ENCODE assay signal across 8 mouse cellular contexts in genomic region chr1:86487908-86488314, GRCm38 (mm10). TPM values are rescaled to one million over a fixed set of nuclear protein-coding genes. Genes with fewer than 3 reads are reported as not detected.
A peak's percentile ranks its signal among the peaks of the same experiment; 100 is the strongest.
DNase-seq lines count a peak whose midpoint lies in the region; ATAC-seq and TF ChIP-seq lines count a peak whose summit lies in the region.

No protein-coding gene starts in this region.

- H3K36me3 ChIP-seq in thymus, adult 2 months (ENCODE audit: control insufficient read depth, insufficient read depth, low read length): no peaks in the 10 kb centered on the region
- H3K36me3 ChIP-seq in liver, embryonic 12.5 days: no peaks in the 10 kb centered on the region
- H3K36me3 ChIP-seq in stomach, postnatal 0 days (ENCODE audit: control insufficient read depth, insufficient read depth, low read length): no peaks in the 10 kb centered on the region

- H3K27ac ChIP-seq in cerebellum, adult 2 months (ENCODE audit: insufficient read depth, low read length): peak overlapping the region; percentile 88
- peak overlapping the region; percentile 92 for H3K27ac ChIP-seq in thymus, adult 2 months (ENCODE audit: control insufficient read depth, insufficient read depth, low read length)
- H3K27ac ChIP-seq in liver, embryonic 12.5 days: peak overlapping the region; percentile 96
- peak overlapping the region; percentile 98 for H3K27ac ChIP-seq in stomach, postnatal 0 days (replicated peaks)

- H3K4me3 ChIP-seq in cerebellum, adult 2 months (replicated peaks; ENCODE audit: insufficient read depth, low read depth, low read length): peak overlapping the region; percentile 88
- peak overlapping the region; percentile 85 for H3K4me3 ChIP-seq in thymus, adult 2 months (ENCODE audit: control insufficient read depth, insufficient read depth, low read length)
- peak overlapping the region; percentile 77 for H3K4me3 ChIP-seq in liver, embryonic 12.5 days
- peak overlapping the region; percentile 66 for H3K4me3 ChIP-seq in stomach, postnatal 0 days (ENCODE audit: low read depth, low read length)

- no peaks in the 10 kb centered on the region; the same call in 1 of the 2 replicates for H3K4me1 ChIP-seq in cerebellum, adult 2 months (ENCODE audit: control insufficient read depth, insufficient read depth, low read length)
- H3K4me1 ChIP-seq in thymus, adult 2 months (replicated peaks; ENCODE audit: control insufficient read depth, insufficient read depth, low read length): peaks cover 32% of the 10 kb centered on the region
- peaks cover 48% of the 10 kb centered on the region for H3K4me1 ChIP-seq in liver, embryonic 12.5 days
- peaks cover 14% of the 10 kb centered on the region for H3K4me1 ChIP-seq in stomach, postnatal 0 days (replicated peaks; ENCODE audit: control insufficient read depth, insufficient read depth)

- no peak for TF ChIP-seq CTCF in cerebellum, adult 2 months (IDR thresholded peaks at IDR 0.05; ENCODE audit: borderline replicate concordance, insufficient read depth, low read depth, low read length)
- TF ChIP-seq CTCF in thymus, adult 2 months (IDR thresholded peaks at IDR 0.05; ENCODE audit: borderline replicate concordance, control insufficient read depth, extremely low read depth, insufficient read depth, low read length, poor library complexity): no peak
- TF ChIP-seq CTCF in stomach, postnatal 0 days (IDR thresholded peaks at IDR 0.05; ENCODE audit: low read depth): 0 out of 2 replicates have a peak, but pooled peaks have one; percentile 15

- no peaks in the 10 kb centered on the region for H3K27me3 ChIP-seq in cerebellum, adult 2 months (ENCODE audit: control insufficient read depth, insufficient read depth, low read length)
- H3K27me3 ChIP-seq in thymus, adult 2 months (ENCODE audit: control insufficient read depth, insufficient read depth, low read length): no peaks in the 10 kb centered on the region
- H3K27me3 ChIP-seq in liver, embryonic 12.5 days (replicated peaks): no peaks in the 10 kb centered on the region
- no peaks in the 10 kb centered on the region for H3K27me3 ChIP-seq in stomach, postnatal 0 days (ENCODE audit: control insufficient read depth, insufficient read depth, low read length)

- TF ChIP-seq POLR2A in cerebellum, adult 2 months (IDR thresholded peaks at IDR 0.05; ENCODE audit: borderline replicate concordance, insufficient read depth, low read length): no peak
- TF ChIP-seq POLR2A in thymus, adult 2 months (IDR thresholded peaks at IDR 0.05; ENCODE audit: control insufficient read depth, extremely low read depth, insufficient read depth, low read length, poor library complexity): no peak

- no peaks in the 10 kb centered on the region for H3K9me3 ChIP-seq in liver, embryonic 12.5 days (replicated peaks)
- no peaks in the 10 kb centered on the region for H3K9me3 ChIP-seq in stomach, postnatal 0 days (ENCODE audit: control insufficient read depth, low read length)

- H3K4me2 ChIP-seq in liver, embryonic 12.5 days: peak overlapping the region; percentile 86
- H3K4me2 ChIP-seq in stomach, postnatal 0 days (replicated peaks; ENCODE audit: low read depth): peak overlapping the region; percentile 77

- TF ChIP-seq EP300 in stomach, postnatal 0 days (optimal IDR thresholded peaks at IDR 0.05): no peak

- ATAC-seq in liver, embryonic 12.5 days: peak; percentile 25
- ATAC-seq in stomach, postnatal 0 days (ENCODE audit: low FRiP score, low TSS enrichment): no peak; the same call in 1 of the 2 replicates

- WGBS in cerebellum, adult 2 months: 5% methylated on average over 20 of the region's 20 CpGs
- WGBS in thymus, adult 2 months: 5% methylated on average over 20 of the region's 20 CpGs
- 3% methylated on average over 20 of the region's 20 CpGs for WGBS in liver, embryonic 12.5 days (ENCODE audit: insufficient replicate concordance)
- WGBS in stomach, postnatal 0 days: 5% methylated on average over 20 of the region's 20 CpGs

- peak overlapping the region; percentile 88 for H3K9ac ChIP-seq in liver, embryonic 12.5 days
- H3K9ac ChIP-seq in stomach, postnatal 0 days (ENCODE audit: low read length): peak overlapping the region; percentile 90

- DNase-seq in cerebellum, adult 2 months: no peak
- no peak for DNase-seq in cerebellum, postnatal 36 days
- no peak for DNase-seq in thymus, adult 2 months
- DNase-seq in thymus, postnatal 10 days (ENCODE audit: low spot score in 2 of 2): no peak
- no peak for DNase-seq in stomach, postnatal 0 days (ENCODE audit: low spot score)
- DNase-seq in gastrocnemius, postnatal 25 days: no peak
- no peak for DNase-seq in urinary bladder, postnatal 4 days (ENCODE audit: low spot score in 2 of 2)

RNA-seq across cellular contexts. Expression of gene Ptma, which starts 38.6 kb away (rescaled TPM):
- polyA plus RNA-seq in cerebellum, adult 2 months (2012; rRNA removed): 610 and 672 TPM in 2 replicates
- polyA plus RNA-seq in thymus, adult 2 months (2012; rRNA removed): 2,341 and 3,054 TPM in 2 replicates
- polyA plus RNA-seq in liver, embryonic 12.5 days (2016; fragmentation: Nextera tagmentation; extraction: Ambion mirVana): 1,639 and 1,657 TPM in 2 replicates
- 1,436 and 1,585 TPM in 2 replicates for polyA plus RNA-seq in stomach, postnatal 0 days (2015; fragmentation: Nextera tagmentation; extraction: Ambion mirVana)
- total RNA-seq in gastrocnemius, postnatal 25 days (2021): 100 to 1,000 TPM; 100 to 129 TPM
